Mouse (Mus musculus) intestine, embryonic 14.5 days (tissue): ENCODE results near the gene Hectd3. TPM values are rescaled to one million over a fixed set of nuclear protein-coding genes. Genes with fewer than 3 reads are reported as not detected.

Experiments used
- ATAC-seq: fragments of 200-750 bp; cut with Nextera tagmentation; replicated peaks from 2 replicates; pipeline ENCODE4 v1.8.0; 2017; ENCODE audit warnings: low read depth, moderate number of reproducible peaks, moderate TSS enrichment, moderate library complexity; ENCODE audit not compliant: low FRiP score, low TSS enrichment
- DNase-seq: peaks from one replicate; pipeline ENCODE4 v3.0.0-alpha.2; 2018; ENCODE audit warnings: low spot score
- H3K27ac ChIP-seq: fragments of 300-500 bp; sonication (generic); 2 replicates; pipeline ENCODE4 v1.5.1; 2014; ENCODE audit warnings: low read depth, mild to moderate bottlenecking, control low read depth
- H3K27me3 ChIP-seq: fragments of 300-500 bp; sonication (generic); replicated peaks from 2 replicates; pipeline ENCODE4 v1.6.1; 2014; ENCODE audit warnings: low read length, control low read depth; ENCODE audit not compliant: control insufficient read depth, insufficient read depth
- H3K36me3 ChIP-seq: fragments of 300-500 bp; sonication (generic); 2 replicates; pipeline ENCODE4 v1.6.1; 2014; ENCODE audit warnings: low read length, control low read depth; ENCODE audit not compliant: control insufficient read depth, insufficient read depth
- H3K4me1 ChIP-seq: fragments of 300-500 bp; sonication (generic); replicated peaks from 2 replicates; pipeline ENCODE4 v1.6.1; 2014; ENCODE audit warnings: low read length, control low read depth, mixed read lengths; ENCODE audit not compliant: control insufficient read depth, insufficient read depth
- H3K4me2 ChIP-seq: fragments of 300-500 bp; sonication (generic); 2 replicates; pipeline ENCODE4 v1.6.1; 2014; ENCODE audit warnings: low read length
- H3K4me3 ChIP-seq: fragments of 300-500 bp; sonication (generic); 2 replicates; pipeline ENCODE4 v1.5.1; 2014; ENCODE audit warnings: low read depth, low read length, control low read depth, mixed read lengths
- H3K9ac ChIP-seq: fragments of 300-500 bp; sonication (generic); 2 replicates; pipeline ENCODE4 v1.6.1; 2014; ENCODE audit warnings: mild to moderate bottlenecking, low read length
- H3K9me3 ChIP-seq: fragments of 300-500 bp; sonication (generic); 2 replicates; pipeline ENCODE4 v1.6.1; 2016; ENCODE audit warnings: low read length, control low read depth; ENCODE audit not compliant: control insufficient read depth
- WGBS: fragments of 180-500 bp; shearing (Covaris S2); extraction: QIAGEN DNeasy Blood & Tissue Kit; methylation state at CpG from one replicate; pipeline ENCODE4 v1.1.7; 2014; 5-methylcytosine and 5-hydroxymethylcytosine counted together
- polyA plus RNA-seq: library from polyadenylated mRNA; unstranded; fragments of >200 nt; fragmentation: Nextera tagmentation; extraction: Ambion mirVana; gene quantifications from 2 replicates; pipeline ENCODE4 v1.2.1, GENCODE M21; 2014

Gene Hectd3
- polyA plus RNA-seq, 1 experiment from 2014 or later: 7.2 TPM

DNA sequence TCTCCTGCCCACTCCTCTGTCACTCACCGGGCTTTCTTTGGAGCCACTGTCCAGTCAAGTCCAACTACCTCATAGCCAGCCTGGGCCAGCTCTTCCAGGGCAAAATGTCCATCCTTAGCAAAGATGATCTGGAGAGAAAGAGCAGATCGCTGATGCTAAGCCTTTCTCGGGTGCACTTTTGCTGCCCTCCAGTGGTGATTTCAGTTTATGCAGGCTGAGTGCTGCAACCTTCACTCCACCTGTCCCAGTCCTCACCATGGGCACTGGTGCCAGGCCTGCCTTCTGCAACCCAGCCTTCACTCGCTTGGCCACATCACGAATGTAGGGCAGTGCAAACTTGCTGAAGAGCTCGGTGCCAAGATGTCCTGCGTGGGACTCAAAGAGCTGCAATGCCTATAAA is 3.8 kb upstream of the Hectd3 start:
- Histone ChIP-seq H3K27ac (no peak overlapping the region), H3K4me3 (no peak overlapping the region), H3K4me1 (peaks cover 13% of the 10 kb centered on the region), H3K9me3 (no peaks in the 10 kb centered on the region), H3K4me2 (no peak overlapping the region), H3K27me3 (no peaks in the 10 kb centered on the region), H3K9ac (no peak overlapping the region), H3K36me3 (peaks cover 12% of the 10 kb centered on the region; the same call in 1 of the 2 replicates)
- DNase-seq (peak; percentile 92), ATAC-seq (no peak)
- 11% methylated on average over 7 of the region's 7 CpGs for WGBS

GRCm38 (mm10) chr4:116993672-116994621 is 1.2 kb upstream of the Hectd3 start, which contains the start of gene Urod:
Gene Urod, minus strand, starts transcription at chr4:116994413.
- 1% methylated on average over 38 of the region's 38 CpGs for WGBS
- Histone ChIP-seq H3K9me3 (no peaks in the 10 kb centered on the region), H3K27ac (peak within 1 kb of the TSS; percentile 54), H3K36me3 (peaks cover 20% of the 10 kb centered on the region; the same call in 1 of the 2 replicates), H3K4me1 (peaks cover 16% of the 10 kb centered on the region), H3K9ac (peak within 1 kb of the TSS; percentile 67), H3K4me2 (peak within 1 kb of the TSS; percentile 98), H3K27me3 (no peaks in the 10 kb centered on the region), H3K4me3 (peak within 1 kb of the TSS; percentile 84)
- ATAC-seq: peak; percentile 90
- peak; percentile 94 for DNase-seq

DNA sequence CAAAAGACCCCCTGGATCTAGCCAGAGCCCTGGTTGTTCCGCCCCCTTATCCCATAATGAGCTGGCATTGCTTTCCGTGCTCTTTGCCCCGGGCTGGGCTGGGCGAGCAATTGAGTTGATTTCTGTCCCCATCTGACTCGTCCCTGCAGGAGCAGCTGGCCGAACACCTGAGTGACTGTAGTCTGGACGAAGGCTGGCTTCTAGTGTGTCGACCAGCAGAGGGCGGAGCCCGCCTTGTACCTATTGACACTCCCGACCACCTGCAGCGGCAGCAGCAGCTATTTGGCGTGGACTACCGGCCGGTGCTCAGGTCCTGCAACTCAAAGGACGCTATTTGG is 650 bp downstream of the Hectd3 start:
- H3K9ac ChIP-seq: peak overlapping the region; percentile 67
- H3K27me3 ChIP-seq: no peaks in the 10 kb centered on the region
- under 1% methylated on average over 16 of the region's 16 CpGs for WGBS
- H3K4me3 ChIP-seq: peak overlapping the region; percentile 84
- H3K9me3 ChIP-seq: no peaks in the 10 kb centered on the region
- 0 out of 2 replicates have a peak overlapping the region, but pooled peaks have one; percentile 54 for H3K27ac ChIP-seq
- ATAC-seq (peak; percentile 13), DNase-seq (peak; percentile 70)
- peak overlapping the region; percentile 98 for H3K4me2 ChIP-seq
- peaks cover 16% of the 10 kb centered on the region for H3K4me1 ChIP-seq
- H3K36me3 ChIP-seq: peaks cover 26% of the 10 kb centered on the region

DNA sequence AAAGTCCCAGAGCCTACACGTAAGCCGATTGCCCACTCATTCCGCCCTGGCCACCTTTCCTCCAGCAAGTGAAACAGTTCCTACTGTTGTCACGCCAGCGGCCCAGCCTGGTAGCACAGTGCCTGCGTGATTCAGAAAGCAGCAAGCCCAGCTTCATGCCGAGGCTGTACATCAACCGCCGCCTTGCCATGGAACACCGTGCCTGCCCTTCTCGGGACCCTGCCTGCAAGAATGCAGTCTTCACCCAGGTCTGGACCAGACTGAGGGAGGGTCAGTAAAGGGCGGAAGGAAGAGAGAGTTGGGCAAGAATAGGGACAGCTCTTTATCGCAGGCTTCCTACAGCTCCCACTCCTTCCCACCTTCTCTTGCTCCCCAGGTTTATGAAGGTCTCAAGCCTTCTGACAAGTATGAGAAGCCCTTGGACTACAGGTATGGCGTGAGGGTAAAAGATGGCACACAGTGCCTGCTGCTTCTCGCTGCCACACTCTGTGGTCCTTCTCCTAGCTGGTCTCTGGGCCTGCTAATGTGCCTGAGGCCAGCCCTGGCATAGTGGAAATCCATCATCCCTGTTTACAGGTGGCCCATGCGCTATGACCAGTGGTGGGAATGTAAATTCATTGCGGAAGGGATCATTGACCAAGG is 4.5 kb downstream of the Hectd3 start:
- Histone ChIP-seq H3K4me1 (peaks cover 14% of the 10 kb centered on the region), H3K36me3 (peaks cover 23% of the 10 kb centered on the region), H3K9me3 (no peaks in the 10 kb centered on the region), H3K27me3 (no peaks in the 10 kb centered on the region), H3K4me2 (no peak overlapping the region), H3K4me3 (no peak overlapping the region), H3K27ac (no peak overlapping the region), H3K9ac (no peak overlapping the region)
- DNase-seq (no peak), ATAC-seq (no peak)
- WGBS: 94% methylated on average over 17 of the region's 17 CpGs

DNA sequence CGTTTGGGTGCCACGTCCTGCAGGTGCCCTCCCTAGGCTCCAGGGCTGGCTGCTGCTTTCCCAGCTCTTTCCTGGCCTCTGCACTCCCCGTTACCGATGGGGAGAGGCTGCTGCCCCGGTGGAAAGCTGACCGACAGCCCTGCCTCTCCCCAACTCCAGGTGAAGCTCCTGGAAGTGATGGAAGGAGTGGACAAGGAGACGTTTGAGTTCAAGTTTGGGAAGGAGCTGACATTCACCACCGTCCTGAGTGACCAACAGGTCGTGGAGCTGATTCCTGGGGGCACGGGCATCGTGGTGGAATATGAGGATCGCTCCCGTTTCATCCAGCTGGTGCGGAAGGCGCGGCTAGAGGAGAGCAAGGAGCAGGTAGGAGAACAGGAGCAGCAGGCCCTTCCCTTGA is 6.8 kb downstream of the Hectd3 start:
- ATAC-seq (no peak), DNase-seq (no peak)
- no peak overlapping the region for H3K4me3 ChIP-seq
- no peaks in the 10 kb centered on the region for H3K27me3 ChIP-seq
- H3K36me3 ChIP-seq: peaks cover 20% of the 10 kb centered on the region
- no peak overlapping the region for H3K9ac ChIP-seq
- H3K4me2 ChIP-seq: no peak overlapping the region
- no peak overlapping the region for H3K27ac ChIP-seq
- WGBS: 89% methylated on average over 16 of the region's 16 CpGs
- no peaks in the 10 kb centered on the region; the same call in 1 of the 2 replicates for H3K4me1 ChIP-seq
- no peaks in the 10 kb centered on the region for H3K9me3 ChIP-seq

GRCm38 (mm10) chr4:117002543-117003521 is 7.7 kb downstream of the Hectd3 start:
- ATAC-seq: peak; percentile 63
- Histone ChIP-seq H3K4me3 (no peak overlapping the region), H3K9ac (peak overlapping the region; percentile 22; the same call in 1 of the 2 replicates), H3K27ac (no peak overlapping the region), H3K4me2 (no peak overlapping the region), H3K4me1 (no peaks in the 10 kb centered on the region; the same call in 1 of the 2 replicates), H3K27me3 (no peaks in the 10 kb centered on the region), H3K36me3 (peaks cover 18% of the 10 kb centered on the region), H3K9me3 (no peaks in the 10 kb centered on the region)
- DNase-seq: peak; percentile 79
- WGBS: 55% methylated on average over 38 of the region's 38 CpGs

- Histone ChIP-seq H3K9ac (no peak overlapping the region), H3K27me3 (no peaks in the 10 kb centered on the region), H3K36me3 (peaks cover 12% of the 10 kb centered on the region), H3K4me3 (no peak overlapping the region), H3K4me2 (no peak overlapping the region), H3K27ac (no peak overlapping the region), H3K9me3 (no peaks in the 10 kb centered on the region), H3K4me1 (no peaks in the 10 kb centered on the region; the same call in 1 of the 2 replicates)
- no peak for ATAC-seq
- no peak for DNase-seq
- WGBS: 91% methylated on average over 4 of the region's 4 CpGs
Measured at GRCm38 (mm10) chr4:117004649-117005048, 9.5 kb downstream of the Hectd3 start.
